Mouse (Mus musculus) MN1 (cell line): ENCODE results near the gene Ppfia4.

ENCODE experiments used
- DNase-seq: peaks from one replicate; pipeline ENCODE4 v3.0.0-alpha.2; 2016; ENCODE audit warnings: low spot score

Gene Ppfia4

GRCm38 (mm10) chr1:134298636-134299411 lies 33.9 kb downstream of the Ppfia4 start:
- no peak for DNase-seq

- DNase-seq = no peak
These were observed 35.5 kb downstream of the Ppfia4 start for GRCm38 (mm10) chr1:134297265-134297664.

GRCm38 (mm10) chr1:134293738-134294604 lies 38.8 kb downstream of the Ppfia4 start:
- no peak for DNase-seq

- DNase-seq = no peak
These were observed 39.5 kb downstream of the Ppfia4 start for GRCm38 (mm10) chr1:134293276-134293675.

GRCm38 (mm10) chr1:134292601-134293000 lies 40.1 kb downstream of the Ppfia4 start:
- DNase-seq = no peak

- DNase-seq = peak; percentile 30
These were observed 40.7 kb downstream of the Ppfia4 start for GRCm38 (mm10) chr1:134292073-134292472.

- no peak for DNase-seq
These were observed 41.2 kb downstream of the Ppfia4 start for GRCm38 (mm10) chr1:134291555-134291954.

GRCm38 (mm10) chr1:134290909-134291308 lies 41.8 kb downstream of the Ppfia4 start:
- peak; percentile 16 for DNase-seq

GRCm38 (mm10) chr1:134290300-134290699 lies 42.4 kb downstream of the Ppfia4 start:
- no peak for DNase-seq

- DNase-seq = no peak
These were observed 43.1 kb downstream of the Ppfia4 start, which contains the start of gene Myog for GRCm38 (mm10) chr1:134289598-134290099. Gene Myog, plus strand, starts transcription at chr1:134289989.

- no peak for DNase-seq
These were observed 44.5 kb downstream of the Ppfia4 start for GRCm38 (mm10) chr1:134288239-134288638.

GRCm38 (mm10) chr1:134285458-134286120 lies 47.1 kb downstream of the Ppfia4 start:
- DNase-seq = no peak

GRCm38 (mm10) chr1:134283108-134283507 lies 49.6 kb downstream of the Ppfia4 start:
- DNase-seq = no peak

GRCm38 (mm10) chr1:134282342-134282741 lies 50.4 kb downstream of the Ppfia4 start:
- no peak for DNase-seq

- no peak for DNase-seq
These were observed 51.2 kb downstream of the Ppfia4 start for GRCm38 (mm10) chr1:134281563-134281962.

- no peak for DNase-seq
These were observed 52.6 kb downstream of the Ppfia4 start for GRCm38 (mm10) chr1:134280174-134280573.

GRCm38 (mm10) chr1:134276823-134277222 lies 55.9 kb downstream of the Ppfia4 start:
- no peak for DNase-seq

GRCm38 (mm10) chr1:134275616-134276464 lies 56.9 kb downstream of the Ppfia4 start:
- no peak for DNase-seq

- DNase-seq = no peak
These were observed 58.2 kb downstream of the Ppfia4 start for GRCm38 (mm10) chr1:134274483-134274920.

- DNase-seq = peak; percentile 68
These were observed 59.0 kb downstream of the Ppfia4 start for GRCm38 (mm10) chr1:134273493-134274395.
